Mouse (Mus musculus): ENCODE data around the gene Cpm. TPM values are rescaled to one million over a fixed set of nuclear protein-coding genes. Genes with fewer than 3 reads are reported as not detected.

Cpm gene
- polyA plus RNA-seq (2017; shearing (Covaris generic)), result 80.4 TPM

GRCm38 (mm10) chr10:117629169-117629971 lies at the start of gene Cpm:
Gene Cpm (plus strand): TSS chr10:117629500.

GRCm38 (mm10) chr10:117710604-117711141 lies 81.4 kb downstream of the Cpm start, which contains the start of gene Mdm2:
Gene Mdm2 (minus strand): TSS chr10:117710758.

Other genes with a start within 250 kb of the Cpm start
- 148 TPM for gene Cpsf6, start 249.5 kb upstream of the Cpm start, polyA plus RNA-seq (2017; shearing (Covaris generic))
- gene Mdm2, start 81.3 kb downstream of the Cpm start, polyA plus RNA-seq (2017; shearing (Covaris generic)), result 84.4 TPM
- 0.74 TPM for gene Slc35e3, start 116.9 kb downstream of the Cpm start, polyA plus RNA-seq (2017; shearing (Covaris generic))
- gene Nup107, start 163.2 kb downstream of the Cpm start, polyA plus RNA-seq (2017; shearing (Covaris generic)), result 64.8 TPM
- 41.9 TPM for gene Rap1b, start 216.5 kb downstream of the Cpm start, polyA plus RNA-seq (2017; shearing (Covaris generic))

All from CD4-positive, CD25-positive, alpha-beta regulatory T cell, adult 9 weeks (primary cell).